In genomic region chr17:88440285-88441000, GRCm38 (mm10) we compare ENCODE assay signal across 8 mouse cellular contexts. TPM values are rescaled to one million over a fixed set of nuclear protein-coding genes. Genes with fewer than 3 reads are reported as not detected.
DNase-seq lines count a peak whose midpoint lies in the region; ATAC-seq and TF ChIP-seq lines count a peak whose summit lies in the region.

Foxn2 (plus strand) TSS chr17:88440711.

- peak within 1 kb of the TSS; percentile 84 for H3K4me2 ChIP-seq in heart, embryonic 15.5 days
- peak within 1 kb of the TSS; percentile 82 for H3K4me2 ChIP-seq in liver, embryonic 14.5 days (ENCODE audit: low read depth)
- H3K4me2 ChIP-seq in neural tube, embryonic 11.5 days (ENCODE audit: low read depth) = peak within 1 kb of the TSS; percentile 78
- H3K4me2 ChIP-seq in stomach, postnatal 0 days (replicated peaks; ENCODE audit: low read depth) = peak within 1 kb of the TSS; percentile 76

- H3K36me3 ChIP-seq in heart, embryonic 15.5 days = no peaks in the 10 kb centered on the region
- no peaks in the 10 kb centered on the region for H3K36me3 ChIP-seq in liver, embryonic 14.5 days (replicated peaks; ENCODE audit: control insufficient read depth, insufficient read depth, low read depth)
- no peaks in the 10 kb centered on the region for H3K36me3 ChIP-seq in neural tube, embryonic 11.5 days (ENCODE audit: control insufficient read depth, insufficient read depth, low read length)
- no peaks in the 10 kb centered on the region for H3K36me3 ChIP-seq in stomach, postnatal 0 days (ENCODE audit: control insufficient read depth, insufficient read depth, low read length)

- no peak for TF ChIP-seq EP300 in liver, embryonic 14.5 days (IDR thresholded peaks at IDR 0.05; ENCODE audit: low read depth)
- no peak for TF ChIP-seq EP300 in stomach, postnatal 0 days (optimal IDR thresholded peaks at IDR 0.05)

- peak within 1 kb of the TSS; percentile 87 for H3K9ac ChIP-seq in heart, embryonic 15.5 days
- peak within 1 kb of the TSS; percentile 97 for H3K9ac ChIP-seq in liver, embryonic 14.5 days (replicated peaks)
- H3K9ac ChIP-seq in neural tube, embryonic 11.5 days (ENCODE audit: low read length) = peak within 1 kb of the TSS; percentile 90
- peak within 1 kb of the TSS; percentile 92 for H3K9ac ChIP-seq in stomach, postnatal 0 days (ENCODE audit: low read length)

- H3K27me3 ChIP-seq in heart, embryonic 15.5 days = no peaks in the 10 kb centered on the region
- no peaks in the 10 kb centered on the region for H3K27me3 ChIP-seq in liver, embryonic 14.5 days (ENCODE audit: control insufficient read depth, insufficient read depth, low read length)
- no peaks in the 10 kb centered on the region for H3K27me3 ChIP-seq in neural tube, embryonic 11.5 days (ENCODE audit: control insufficient read depth, insufficient read depth, low read length)
- H3K27me3 ChIP-seq in stomach, postnatal 0 days (ENCODE audit: control insufficient read depth, insufficient read depth, low read length) = no peaks in the 10 kb centered on the region

- 0 out of 2 replicates have a peak, but pooled peaks have one; percentile 2 for TF ChIP-seq CTCF in liver, embryonic 14.5 days (IDR thresholded peaks at IDR 0.05; ENCODE audit: low read depth)
- TF ChIP-seq CTCF in stomach, postnatal 0 days (IDR thresholded peaks at IDR 0.05; ENCODE audit: low read depth) = peak; percentile 27; the same call in 1 of the 2 replicates

- peak within 1 kb of the TSS; percentile 89 for H3K27ac ChIP-seq in brown adipose tissue, adult 24 weeks (replicated peaks; ENCODE audit: low read depth, low read length)
- H3K27ac ChIP-seq in heart, embryonic 15.5 days = peak within 1 kb of the TSS; percentile 92
- peak within 1 kb of the TSS; percentile 73 for H3K27ac ChIP-seq in liver, embryonic 14.5 days
- H3K27ac ChIP-seq in neural tube, embryonic 11.5 days (ENCODE audit: low read depth, low read length) = peak within 1 kb of the TSS; percentile 93
- H3K27ac ChIP-seq in stomach, postnatal 0 days (replicated peaks) = peak within 1 kb of the TSS; percentile 97

- H3K9me3 ChIP-seq in heart, embryonic 15.5 days (replicated peaks) = no peaks in the 10 kb centered on the region
- H3K9me3 ChIP-seq in liver, embryonic 14.5 days (ENCODE audit: control insufficient read depth, low read length) = no peaks in the 10 kb centered on the region; the same call in none of the 2 replicates
- no peaks in the 10 kb centered on the region for H3K9me3 ChIP-seq in neural tube, embryonic 11.5 days (ENCODE audit: control insufficient read depth, low read length)
- H3K9me3 ChIP-seq in stomach, postnatal 0 days (ENCODE audit: control insufficient read depth, low read length) = no peaks in the 10 kb centered on the region

- peak within 1 kb of the TSS; percentile 100 for H3K4me3 ChIP-seq in brown adipose tissue, adult 24 weeks (ENCODE audit: insufficient read depth, low read depth, low read length)
- H3K4me3 ChIP-seq in heart, embryonic 15.5 days = peak within 1 kb of the TSS; percentile 82
- H3K4me3 ChIP-seq in liver, embryonic 14.5 days (ENCODE audit: insufficient read depth in 1 of 2, low read depth in 2 of 2, low read length in 2 of 2) = peak within 1 kb of the TSS; percentile 68 to 96
- peak within 1 kb of the TSS; percentile 83 for H3K4me3 ChIP-seq in neural tube, embryonic 11.5 days (ENCODE audit: low read depth, low read length)
- H3K4me3 ChIP-seq in stomach, postnatal 0 days (ENCODE audit: low read depth, low read length) = peak within 1 kb of the TSS; percentile 94

- peak; percentile 91 for ATAC-seq in heart, embryonic 15.5 days (replicated peaks; ENCODE audit: insufficient number of reproducible peaks, insufficient read depth, low FRiP score, low read depth)
- ATAC-seq in liver, embryonic 14.5 days (ENCODE audit: insufficient read depth) = peak; percentile 89
- peak; percentile 92 for ATAC-seq in neural tube, embryonic 11.5 days (ENCODE audit: insufficient read depth, low FRiP score, low TSS enrichment)
- ATAC-seq in stomach, postnatal 0 days (ENCODE audit: low FRiP score, low TSS enrichment) = peak; percentile 94

- H3K4me1 ChIP-seq in brown adipose tissue, adult 24 weeks (ENCODE audit: control insufficient read depth, insufficient read depth, insufficient read length, low read length) = no peaks in the 10 kb centered on the region
- peaks cover 12% of the 10 kb centered on the region for H3K4me1 ChIP-seq in heart, embryonic 15.5 days (replicated peaks)
- peaks cover 29 to 38% of the 10 kb centered on the region in 2 experiments for H3K4me1 ChIP-seq in liver, embryonic 14.5 days (replicated peaks; ENCODE audit: control insufficient read depth in 2 of 2, insufficient read depth in 2 of 2, low read length in 1 of 2)
- no peaks in the 10 kb centered on the region for H3K4me1 ChIP-seq in neural tube, embryonic 11.5 days (ENCODE audit: control insufficient read depth, insufficient read depth, low read length)
- no peaks in the 10 kb centered on the region for H3K4me1 ChIP-seq in stomach, postnatal 0 days (replicated peaks; ENCODE audit: control insufficient read depth, insufficient read depth)

- WGBS in heart, embryonic 15.5 days = under 1% methylated on average over 45 of the region's 93 CpGs
- WGBS in liver, embryonic 14.5 days (ENCODE audit: insufficient replicate concordance) = under 1% methylated on average over 91 of the region's 93 CpGs
- WGBS in neural tube, embryonic 11.5 days = under 1% methylated on average over 60 of the region's 93 CpGs
- under 1% methylated on average over 66 of the region's 93 CpGs for WGBS in stomach, postnatal 0 days

- peak; percentile 99 for DNase-seq in CD4-positive, CD25-positive, alpha-beta regulatory T cell, adult 2 months (ENCODE audit: low read depth, low spot score)
- DNase-seq in fibroblast of lung, adult 2 months (ENCODE audit: low read depth) = peak; percentile 53
- peak; percentile 95 to 97 for DNase-seq in kidney, postnatal 25 days
- DNase-seq in liver, embryonic 14.5 days (ENCODE audit: low read depth in 3 of 3, low spot score in 3 of 3) = peak; percentile 87 to 89 (median 89)
- DNase-seq in neural tube, embryonic 11.5 days (ENCODE audit: low spot score) = peak; percentile 95
- DNase-seq in stomach, postnatal 0 days (ENCODE audit: low spot score) = peak; percentile 97

RNA-seq across cellular contexts. Expression of gene Foxn2, which starts in this region (rescaled TPM):
- polyA plus RNA-seq in brown adipose tissue, adult 24 weeks (2012; ENCODE audit: insufficient read depth, insufficient read length, missing spikeins) = 8.7 and 15.9 TPM in 2 replicates
- polyA plus RNA-seq in heart, embryonic 15.5 days (2015; fragmentation: Nextera tagmentation; extraction: Ambion mirVana) = 7.5 and 8.8 TPM in 2 replicates
- polyA plus RNA-seq in liver, embryonic 14.5 days (2012; rRNA removed) = 3.0 and 4.8 TPM in 2 replicates
- polyA plus RNA-seq in liver, embryonic 14.5 days (2014; fragmentation: Nextera tagmentation; extraction: Ambion mirVana) = 8.8 TPM in 2 replicates
- 8.1 and 8.3 TPM in 2 replicates for polyA plus RNA-seq in neural tube, embryonic 11.5 days (2014; fragmentation: Nextera tagmentation; extraction: Ambion mirVana)
- polyA plus RNA-seq in stomach, postnatal 0 days (2015; fragmentation: Nextera tagmentation; extraction: Ambion mirVana) = 8.2 and 8.6 TPM in 2 replicates

Comparison
In these comparisons a context has a peak if more than half of its experiments do, and no peak if none do; other contexts are left out.
1. Peak in every context shown above with its lines: DNase-seq, ATAC-seq, H3K4me3 ChIP-seq and H3K27ac ChIP-seq.